26 mouse cellular contexts compared by ENCODE assay signal in genomic region chr11:30137081-30137480, GRCm38 (mm10).
DNase-seq lines count a peak whose midpoint lies in the region; ATAC-seq and TF ChIP-seq lines count a peak whose summit lies in the region.
"Had no signal": no experiment of that assay in that cellular context is flagged by ENCODE, and none has a peak within 500 bp of the region (broad histone marks: within the 10 kb centered on the region; RNA-seq: fewer than 3 reads in every experiment).

No protein-coding gene starts in this region.

- H3K36me3 ChIP-seq in heart, embryonic 15.5 days, result peaks cover 97% of the 10 kb centered on the region
- peaks cover 96% of the 10 kb centered on the region for H3K36me3 ChIP-seq in lung, embryonic 14.5 days (ENCODE audit: insufficient read depth)

- no peak overlapping the region for H3K4me3 ChIP-seq in heart, embryonic 15.5 days
- H3K4me3 ChIP-seq in lung, embryonic 14.5 days (ENCODE audit: low read depth, low read length), result no peak overlapping the region
- H3K4me3 ChIP-seq: forebrain, embryonic 13.5 days; limb, embryonic 13.5 days; megakaryocyte, embryonic 14.5 days; midbrain, embryonic 12.5 days; neural tube, embryonic 13.5 days had no signal

- no peak for TF ChIP-seq CTCF in lung, embryonic 14.5 days (IDR thresholded peaks at IDR 0.05; ENCODE audit: low read depth)

- no peak overlapping the region for H3K9ac ChIP-seq in heart, embryonic 15.5 days
- no peak overlapping the region for H3K9ac ChIP-seq in lung, embryonic 14.5 days
- H3K9ac ChIP-seq: forebrain, embryonic 13.5 days; hindbrain, embryonic 14.5 days; limb, embryonic 13.5 days; midbrain, embryonic 12.5 days; neural tube, embryonic 13.5 days had no signal

- H3K4me1 ChIP-seq in heart, embryonic 15.5 days (replicated peaks), result peaks cover 15% of the 10 kb centered on the region; the same call in 1 of the 2 replicates
- H3K4me1 ChIP-seq in lung, embryonic 14.5 days (ENCODE audit: insufficient read depth), result no peaks in the 10 kb centered on the region
- H3K4me1 ChIP-seq: forebrain, embryonic 13.5 days; limb, embryonic 13.5 days; midbrain, embryonic 12.5 days; neural tube, embryonic 13.5 days had no signal

- H3K27ac ChIP-seq in heart, embryonic 15.5 days, result peak overlapping the region; percentile 35; the same call in 1 of the 2 replicates
- no peak overlapping the region for H3K27ac ChIP-seq in lung, embryonic 14.5 days (ENCODE audit: low read depth)
- H3K27ac ChIP-seq: forebrain, embryonic 13.5 days; hindbrain, embryonic 14.5 days; limb, embryonic 13.5 days; midbrain, embryonic 12.5 days; neural tube, embryonic 13.5 days; stomach, postnatal 0 days had no signal

- H3K4me2 ChIP-seq in heart, embryonic 15.5 days, result no peak overlapping the region
- H3K4me2 ChIP-seq in lung, embryonic 14.5 days, result no peak overlapping the region
- H3K4me2 ChIP-seq: forebrain, embryonic 13.5 days; hindbrain, embryonic 14.5 days; limb, embryonic 13.5 days; liver, embryonic 11.5 days; midbrain, embryonic 12.5 days; neural tube, embryonic 13.5 days had no signal

- no peaks in the 10 kb centered on the region for H3K27me3 ChIP-seq in heart, embryonic 15.5 days
- H3K27me3 ChIP-seq in lung, embryonic 14.5 days (ENCODE audit: insufficient read depth, low read length), result no peaks in the 10 kb centered on the region
- H3K27me3 ChIP-seq: CH12.LX; forebrain, embryonic 13.5 days; limb, embryonic 13.5 days; megakaryocyte, embryonic 14.5 days; midbrain, embryonic 12.5 days; neural tube, embryonic 13.5 days had no signal

- H3K9me3 ChIP-seq in heart, embryonic 15.5 days (replicated peaks), result no peaks in the 10 kb centered on the region
- H3K9me3 ChIP-seq in lung, embryonic 14.5 days (ENCODE audit: low read depth, low read length), result no peaks in the 10 kb centered on the region
- H3K9me3 ChIP-seq: forebrain, embryonic 13.5 days; limb, embryonic 13.5 days; megakaryocyte, embryonic 14.5 days; midbrain, embryonic 12.5 days; neural tube, embryonic 13.5 days had no signal

- WGBS in heart, embryonic 15.5 days, result 57% methylated on average over 12 of the region's 12 CpGs
- 70% methylated on average over 12 of the region's 12 CpGs for WGBS in lung, embryonic 14.5 days

- DNase-seq in adrenal gland, adult 2 months, result peak; percentile 25
- DNase-seq in adrenal gland, postnatal 25 days, result no peak
- peak; percentile 26 to 31 for DNase-seq in cerebellum, postnatal 25 days
- DNase-seq in cerebellum, postnatal 4 days (ENCODE audit: low spot score in 2 of 2), result no peak
- DNase-seq in heart, postnatal 25 days (ENCODE audit: low spot score), result no peak
- peak; percentile 40 for DNase-seq in lung, embryonic 14.5 days
- no peak for DNase-seq in lung, postnatal 36 days
- DNase-seq: adrenal gland, adult 8-10 months; gastrocnemius, postnatal 14 days; lung, postnatal 4 days; right cerebral cortex, adult 18-20 months; spleen, adult 18-20 months; thymus, adult 18-20 months; thymus, postnatal 25 days had no signal

- ATAC-seq in heart, embryonic 15.5 days (replicated peaks; ENCODE audit: insufficient number of reproducible peaks, insufficient read depth, low FRiP score, low read depth), result no peak; the same call in 1 of the 2 replicates
- ATAC-seq in lung, embryonic 14.5 days (ENCODE audit: insufficient read depth), result no peak
- ATAC-seq: activated CD4-positive, CD25-positive, alpha-beta regulatory T cell, adult 4 months; forebrain, embryonic 13.5 days; intestine, postnatal 0 days had no signal

- intact Hi-C loops in heart, postnatal 25 days (cut with DNase I), result loop anchor here (5.0 kb wide), 1 partner anchor 35 kb away; no protein-coding TSS in a partner anchor

Comparison
In these comparisons a context has a peak if more than half of its experiments do, and no peak if none do; other contexts are left out.
1. DNase-seq: peak in adrenal gland, adult 2 months (single experiment), cerebellum, postnatal 25 days (2 of 2) and lung, embryonic 14.5 days (single experiment); none in adrenal gland, postnatal 25 days (single experiment), cerebellum, postnatal 4 days (0 of 2), heart, postnatal 25 days (single experiment) and lung, postnatal 36 days (single experiment).